ENCODE assay signal across 13 mouse cellular contexts in the genomic region with DNA sequence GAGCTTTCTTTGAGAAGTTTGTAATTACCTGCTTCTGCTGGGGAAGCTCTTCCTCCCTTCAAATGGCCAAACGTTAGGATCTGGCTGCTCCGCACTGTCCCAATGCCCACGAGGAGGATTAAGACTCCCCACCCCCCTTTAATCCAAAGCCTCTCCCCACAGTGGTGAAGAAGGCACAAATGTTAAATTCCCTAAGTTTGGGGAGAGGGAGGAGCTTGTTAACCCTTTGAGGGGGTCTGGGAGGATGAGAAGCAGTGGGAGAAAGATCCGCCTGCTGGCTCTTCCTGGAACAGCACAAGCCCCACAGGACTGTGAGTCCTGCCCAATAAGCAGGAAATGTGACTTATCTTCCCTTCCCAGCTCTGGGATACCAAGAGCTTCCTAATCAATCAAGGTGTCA. TPM values are rescaled to one million over a fixed set of nuclear protein-coding genes. Genes with fewer than 3 reads are reported as not detected.
A peak's percentile ranks its signal among the peaks of the same experiment; 100 is the strongest.
DNase-seq lines count a peak whose midpoint lies in the region; ATAC-seq and TF ChIP-seq lines count a peak whose summit lies in the region.
"Had no signal": no experiment of that assay in that cellular context is flagged by ENCODE, and none has a peak within 500 bp of the region (broad histone marks: within the 10 kb centered on the region; RNA-seq: fewer than 3 reads in every experiment).

No protein-coding gene starts in this region.

- H3K4me1 ChIP-seq in liver, embryonic 14.5 days (replicated peaks; ENCODE audit: control insufficient read depth in 2 of 2, insufficient read depth in 2 of 2, low read length in 1 of 2), result no peaks in the 10 kb centered on the region
- no peaks in the 10 kb centered on the region for H3K4me1 ChIP-seq in liver, embryonic 11.5 days (replicated peaks; ENCODE audit: control insufficient read depth, insufficient read depth, low read length)
- no peaks in the 10 kb centered on the region for H3K4me1 ChIP-seq in hindbrain, embryonic 11.5 days (replicated peaks; ENCODE audit: control insufficient read depth, insufficient read depth, low read length)
- H3K4me1 ChIP-seq in midbrain, postnatal 0 days (ENCODE audit: insufficient read depth, low read length), result no peaks in the 10 kb centered on the region

- no peak overlapping the region for H3K4me3 ChIP-seq in liver, embryonic 14.5 days (ENCODE audit: insufficient read depth in 1 of 2, low read depth in 2 of 2, low read length in 2 of 2)
- H3K4me3 ChIP-seq in liver, embryonic 11.5 days (ENCODE audit: low read depth, low read length), result no peak overlapping the region
- H3K4me3 ChIP-seq in hindbrain, embryonic 11.5 days (ENCODE audit: low read depth, low read length), result no peak overlapping the region
- no peak overlapping the region for H3K4me3 ChIP-seq in midbrain, postnatal 0 days (ENCODE audit: low read depth, low read length)
- H3K4me3 ChIP-seq: heart, embryonic 13.5 days; myocyte had no signal

- no peak overlapping the region for H3K27ac ChIP-seq in liver, embryonic 14.5 days
- no peak overlapping the region for H3K27ac ChIP-seq in liver, embryonic 11.5 days (ENCODE audit: low read depth, low read length)
- H3K27ac ChIP-seq in hindbrain, embryonic 11.5 days (ENCODE audit: low read depth, low read length), result no peak overlapping the region
- H3K27ac ChIP-seq in midbrain, postnatal 0 days (ENCODE audit: low read depth, low read length), result no peak overlapping the region
- H3K27ac ChIP-seq: heart, embryonic 13.5 days had no signal

- H3K9me3 ChIP-seq in liver, embryonic 14.5 days (ENCODE audit: control insufficient read depth, low read length), result no peaks in the 10 kb centered on the region
- no peaks in the 10 kb centered on the region for H3K9me3 ChIP-seq in liver, embryonic 11.5 days (ENCODE audit: control insufficient read depth, low read length)
- no peaks in the 10 kb centered on the region for H3K9me3 ChIP-seq in hindbrain, embryonic 11.5 days (ENCODE audit: control insufficient read depth, low read length)
- no peaks in the 10 kb centered on the region for H3K9me3 ChIP-seq in midbrain, postnatal 0 days (ENCODE audit: low read length)
- H3K9me3 ChIP-seq: heart, embryonic 13.5 days had no signal

- peak; percentile 25; the same call in 1 of the 2 replicates for TF ChIP-seq CTCF in liver, embryonic 14.5 days (IDR thresholded peaks at IDR 0.05; ENCODE audit: low read depth)
- TF ChIP-seq CTCF in midbrain, postnatal 0 days (IDR thresholded peaks at IDR 0.05), result peak; percentile 65

- no peak for TF ChIP-seq EP300 in liver, embryonic 14.5 days (IDR thresholded peaks at IDR 0.05; ENCODE audit: low read depth)

- no peak for ATAC-seq in liver, embryonic 14.5 days (ENCODE audit: insufficient read depth)
- no peak for ATAC-seq in liver, embryonic 11.5 days (replicated peaks; ENCODE audit: low FRiP score)
- ATAC-seq in hindbrain, embryonic 11.5 days (ENCODE audit: low FRiP score), result no peak
- peak; percentile 65; the same call in 1 of the 2 replicates for ATAC-seq in midbrain, postnatal 0 days (ENCODE audit: low FRiP score)

- no peaks in the 10 kb centered on the region for H3K36me3 ChIP-seq in liver, embryonic 14.5 days (replicated peaks; ENCODE audit: control insufficient read depth, insufficient read depth, low read depth)
- H3K36me3 ChIP-seq in liver, embryonic 11.5 days (ENCODE audit: control insufficient read depth, insufficient read depth, low read length), result no peaks in the 10 kb centered on the region
- no peaks in the 10 kb centered on the region for H3K36me3 ChIP-seq in hindbrain, embryonic 11.5 days (ENCODE audit: control insufficient read depth, insufficient read depth, low read length)
- H3K36me3 ChIP-seq in midbrain, postnatal 0 days (ENCODE audit: insufficient read depth, low read length), result no peaks in the 10 kb centered on the region
- H3K36me3 ChIP-seq: heart, embryonic 13.5 days had no signal

- no peak overlapping the region for H3K4me2 ChIP-seq in liver, embryonic 14.5 days (ENCODE audit: low read depth)
- H3K4me2 ChIP-seq in liver, embryonic 11.5 days, result no peak overlapping the region
- H3K4me2 ChIP-seq in hindbrain, embryonic 11.5 days (replicated peaks; ENCODE audit: low read depth, low read length), result no peak overlapping the region
- no peak overlapping the region for H3K4me2 ChIP-seq in midbrain, postnatal 0 days (ENCODE audit: low read depth, low read length, poor library complexity, severe bottlenecking)
- H3K4me2 ChIP-seq: heart, embryonic 13.5 days had no signal

- no peaks in the 10 kb centered on the region for H3K27me3 ChIP-seq in liver, embryonic 14.5 days (ENCODE audit: control insufficient read depth, insufficient read depth, low read length)
- no peaks in the 10 kb centered on the region for H3K27me3 ChIP-seq in liver, embryonic 11.5 days (replicated peaks; ENCODE audit: control insufficient read depth, insufficient read depth, low read length)
- H3K27me3 ChIP-seq in hindbrain, embryonic 11.5 days (ENCODE audit: control insufficient read depth, insufficient read depth, low read length), result no peaks in the 10 kb centered on the region
- no peaks in the 10 kb centered on the region for H3K27me3 ChIP-seq in midbrain, postnatal 0 days (ENCODE audit: insufficient read depth, low read length)

- WGBS in liver, embryonic 14.5 days (ENCODE audit: insufficient replicate concordance), result 26% methylated on average over 4 of the region's 4 CpGs
- WGBS in liver, embryonic 11.5 days, result 32% methylated on average over 4 of the region's 4 CpGs
- 14% methylated on average over 4 of the region's 4 CpGs for WGBS in hindbrain, embryonic 11.5 days
- 12% methylated on average over 4 of the region's 4 CpGs for WGBS in midbrain, postnatal 0 days

- DNase-seq in liver, embryonic 14.5 days (ENCODE audit: low read depth in 3 of 3, low spot score in 3 of 3), result no peak
- DNase-seq in liver, embryonic 11.5 days (ENCODE audit: low spot score), result no peak
- peak; percentile 77 for DNase-seq in cerebellum, adult 11-12 months
- DNase-seq in hindbrain, embryonic 11.5 days (ENCODE audit: low spot score), result peak; percentile 61
- peak; percentile 39 for DNase-seq in midbrain, postnatal 0 days (ENCODE audit: low spot score)
- DNase-seq in yolk sac, embryonic 10.5 days (ENCODE audit: low spot score), result no peak
- DNase-seq in natural killer cell, adult 2 months (ENCODE audit: low spot score in 2 of 2), result no peak
- DNase-seq in thymus, postnatal 25 days, result no peak
- DNase-seq: kidney, postnatal 14 days; thymus, adult 2 months had no signal

- H3K9ac ChIP-seq in liver, embryonic 14.5 days (replicated peaks), result no peak overlapping the region
- no peak overlapping the region for H3K9ac ChIP-seq in liver, embryonic 11.5 days (ENCODE audit: low read depth, low read length)
- H3K9ac ChIP-seq in hindbrain, embryonic 11.5 days (ENCODE audit: low read depth, low read length), result no peak overlapping the region
- H3K9ac ChIP-seq in midbrain, postnatal 0 days (replicated peaks; ENCODE audit: low read length, poor library complexity, severe bottlenecking), result no peak overlapping the region
- H3K9ac ChIP-seq: heart, embryonic 13.5 days had no signal

RNA-seq across cellular contexts. Expression of gene Cnpy1, which starts 7.5 kb away (rescaled TPM):
- 0.03 and 0.09 TPM in 2 replicates for polyA plus RNA-seq in liver, embryonic 14.5 days (2012; rRNA removed)
- polyA plus RNA-seq in liver, embryonic 14.5 days (2014; fragmentation: Nextera tagmentation; extraction: Ambion mirVana), result not detected in 2 replicates
- polyA plus RNA-seq in liver, embryonic 11.5 days (2014; fragmentation: Nextera tagmentation; extraction: Ambion mirVana), result 0.13 and 0.16 TPM in 2 replicates
- 63.4 and 73.6 TPM in 2 replicates for polyA plus RNA-seq in hindbrain, embryonic 11.5 days (2014; fragmentation: Nextera tagmentation; extraction: Ambion mirVana)
- total RNA-seq in midbrain, postnatal 0 days (2014; rRNA removed), result 41.4 and 47.0 TPM in 2 replicates
- 14.6 and 17.5 TPM in 2 replicates for polyA plus RNA-seq in midbrain, postnatal 0 days (2015; fragmentation: Nextera tagmentation; extraction: Ambion mirVana)
- polyA plus RNA-seq: heart, embryonic 13.5 days; liver, adult 2 months; myocyte; thymus, adult 2 months had no signal

Comparison
In these comparisons a context has a peak if more than half of its experiments do, and no peak if none do; other contexts are left out.
1. DNase-seq: peak in cerebellum, adult 11-12 months (single experiment), hindbrain, embryonic 11.5 days (single experiment) and midbrain, postnatal 0 days (single experiment); none in liver, embryonic 14.5 days (0 of 3), liver, embryonic 11.5 days (single experiment), yolk sac, embryonic 10.5 days (single experiment), natural killer cell, adult 2 months (0 of 2) and thymus, postnatal 25 days (single experiment).
2. RNA of gene Cnpy1, which starts 7.5 kb away (polyA plus RNA-seq): 63.4 to 73.6 TPM in hindbrain, embryonic 11.5 days and 14.6 to 17.5 TPM in midbrain, postnatal 0 days; 0.13 to 0.16 TPM in liver, embryonic 11.5 days and 0.03 to 0.09 TPM in liver, embryonic 14.5 days; every median in the first group is over 10 times any median in the second.